18 mouse cellular contexts compared by ENCODE assay signal in genomic region chr2:155224721-155225120, GRCm38 (mm10). TPM values are rescaled to one million over a fixed set of nuclear protein-coding genes. Genes with fewer than 3 reads are reported as not detected.
DNase-seq lines count a peak whose midpoint lies in the region; ATAC-seq and TF ChIP-seq lines count a peak whose summit lies in the region.
"Had no signal": no experiment of that assay in that cellular context is flagged by ENCODE, and none has a peak within 500 bp of the region (broad histone marks: within the 10 kb centered on the region; RNA-seq: fewer than 3 reads in every experiment).

No protein-coding gene starts in this region.

- H3K27me3 ChIP-seq in heart, embryonic 11.5 days (ENCODE audit: control insufficient read depth, insufficient read depth, low read length) = no peaks in the 10 kb centered on the region
- no peaks in the 10 kb centered on the region for H3K27me3 ChIP-seq in myocyte (ENCODE audit: control insufficient read depth, insufficient read depth, insufficient read length)
- H3K27me3 ChIP-seq: limb, embryonic 15.5 days; megakaryocyte, embryonic 14.5 days had no signal

- no peak overlapping the region for H3ac ChIP-seq in myocyte (ENCODE audit: control insufficient read depth, insufficient read length)

- 0 out of 2 replicates have a peak overlapping the region, but pooled peaks have one; percentile 22 for H3K27ac ChIP-seq in heart, embryonic 11.5 days (ENCODE audit: low read depth, low read length)
- H3K27ac ChIP-seq: hindbrain, embryonic 14.5 days; left cerebral cortex, adult 2 months; limb, embryonic 15.5 days had no signal

- no peaks in the 10 kb centered on the region for H3K79me2 ChIP-seq in myocyte (ENCODE audit: control insufficient read depth, insufficient read depth)

- WGBS in heart, embryonic 11.5 days (ENCODE audit: insufficient replicate concordance) = 76% methylated on average over 7 of the region's 7 CpGs

- no peak overlapping the region for H3K9ac ChIP-seq in heart, embryonic 11.5 days (ENCODE audit: low read depth, low read length)
- H3K9ac ChIP-seq: hindbrain, embryonic 14.5 days; limb, embryonic 15.5 days had no signal

- H3K4me1 ChIP-seq in heart, embryonic 11.5 days (ENCODE audit: control insufficient read depth, insufficient read depth, low read length) = no peaks in the 10 kb centered on the region; the same call in 1 of the 2 replicates
- H3K4me1 ChIP-seq: limb, embryonic 15.5 days had no signal

- no peak overlapping the region for H3K4me2 ChIP-seq in heart, embryonic 11.5 days
- H3K4me2 ChIP-seq in myocyte (ENCODE audit: low read depth) = peak overlapping the region; percentile 35
- H3K4me2 ChIP-seq: hindbrain, embryonic 14.5 days; limb, embryonic 15.5 days had no signal

- H3K36me3 ChIP-seq in heart, embryonic 11.5 days (ENCODE audit: control insufficient read depth, insufficient read depth, low read length) = peaks cover 23% of the 10 kb centered on the region
- H3K36me3 ChIP-seq in myocyte (ENCODE audit: control insufficient read depth, insufficient read depth) = peaks cover 18% of the 10 kb centered on the region

- ATAC-seq in frontal cortex, adult (ENCODE audit: low TSS enrichment) = peak; percentile 77; the same call in 1 of the 2 replicates
- no peak for ATAC-seq in heart, embryonic 11.5 days (replicated peaks; ENCODE audit: insufficient number of reproducible peaks, low FRiP score, low TSS enrichment)
- ATAC-seq: CD4-positive, CD25-positive, alpha-beta regulatory T cell, adult 4 months had no signal

- no peak overlapping the region for H3K4me3 ChIP-seq in heart, embryonic 11.5 days (ENCODE audit: low read depth, low read length)
- H3K4me3 ChIP-seq in myocyte = no peak overlapping the region
- H3K4me3 ChIP-seq: left cerebral cortex, adult 2 months; limb, embryonic 15.5 days; megakaryocyte, embryonic 14.5 days had no signal

- no peak for TF ChIP-seq POLR2A in myocyte (IDR thresholded peaks at IDR 0.05; ENCODE audit: insufficient read length, low read depth)

- H3K9me3 ChIP-seq in heart, embryonic 11.5 days (replicated peaks; ENCODE audit: control insufficient read depth, low read length) = no peaks in the 10 kb centered on the region
- H3K9me3 ChIP-seq: limb, embryonic 15.5 days; megakaryocyte, embryonic 14.5 days had no signal

- no peak for DNase-seq in frontal cortex, postnatal 14 days (ENCODE audit: low spot score in 2 of 2)
- DNase-seq in testis, postnatal 10 days (ENCODE audit: low spot score) = peak; percentile 30
- no peak for DNase-seq in testis, postnatal 14 days (ENCODE audit: low spot score)
- no peak for DNase-seq in layer of hippocampus, adult 9-11 months
- no peak for DNase-seq in kidney, postnatal 10 days
- DNase-seq: cerebellum, postnatal 10 days; kidney, adult 18-20 months; lung, adult 2 months; right cerebral cortex, postnatal 14 days; thymus, adult 2 months had no signal

TF ChIP-seq in myocyte, 11 proteins besides CTCF, POLR2A, EP300 and RAD21:
- TF ChIP-seq MYOD1 (IDR thresholded peaks at IDR 0.05; ENCODE audit: control insufficient read depth in 1 of 3, insufficient read length in 2 of 3, low read depth in 2 of 3) (peak; percentile 83 to 94 (median 93)), SRF (IDR thresholded peaks at IDR 0.05; ENCODE audit: control insufficient read depth, insufficient read length, low read depth) (no peak), MYOG (IDR thresholded peaks at IDR 0.05; ENCODE audit: control insufficient read depth in 1 of 3, insufficient read depth in 1 of 3, insufficient read length in 2 of 3, low read depth in 2 of 3) (peak; percentile 74 to 92 (median 81)), TCF12 (IDR thresholded peaks at IDR 0.05; ENCODE audit: insufficient read depth, poor library complexity, severe bottlenecking) (peak; percentile 37)

RNA-seq across cellular contexts. Expression of gene Dynlrb1, which starts 11.6 kb away (rescaled TPM):
- polyA plus RNA-seq in heart, embryonic 11.5 days (2014; fragmentation: Nextera tagmentation; extraction: Ambion mirVana) = 427 and 429 TPM in 2 replicates
- polyA plus RNA-seq in myocyte (2012; fragmentation: generic; extraction: Trizol) = 418 TPM

RNA-seq across cellular contexts. Expression of gene Map1lc3a, which starts 51.4 kb away (rescaled TPM):
- 187 and 189 TPM in 2 replicates for polyA plus RNA-seq in heart, embryonic 11.5 days (2014; fragmentation: Nextera tagmentation; extraction: Ambion mirVana)
- polyA plus RNA-seq in myocyte (2012; fragmentation: generic; extraction: Trizol) = 413 TPM
